21 mouse cellular contexts compared by ENCODE assay signal in genomic region chrX:16954767-16955166, GRCm38 (mm10). TPM values are rescaled to one million over a fixed set of nuclear protein-coding genes. Genes with fewer than 3 reads are reported as not detected.
DNase-seq lines count a peak whose midpoint lies in the region; ATAC-seq lines count a peak whose summit lies in the region.
"Had no signal": no experiment of that assay in that cellular context is flagged by ENCODE, and none has a peak within 500 bp of the region (broad histone marks: within the 10 kb centered on the region; RNA-seq: fewer than 3 reads in every experiment).

No protein-coding gene starts in this region.

- peak; percentile 10 for DNase-seq in adrenal gland, adult 2 months
- DNase-seq in adrenal gland, postnatal 25 days = no peak
- DNase-seq in lung, postnatal 36 days = peak; percentile 14
- DNase-seq in lung, postnatal 25 days (ENCODE audit: low spot score) = no peak
- no peak for DNase-seq in heart, postnatal 10 days
- no peak for DNase-seq in urinary bladder, adult 2 months (ENCODE audit: low spot score)
- DNase-seq: B cell, adult 2 months; cerebellum, adult 9-10 months; heart, adult 18-20 months; heart, postnatal 14 days; kidney, adult 18-20 months; kidney, postnatal 4 days; liver, postnatal 0 days; lung, postnatal 14 days; right cerebral cortex, postnatal 25 days; spleen, adult 18-20 months; thymus, postnatal 36 days had no signal

- intact Hi-C loops in heart, postnatal 10 days (cut with DNase I) = no loop called here

- ATAC-seq in hematopoietic stem cell, adult 5-6 weeks (replicated peaks in 1 of 2; ENCODE audit: insufficient read depth in 1 of 2, low FRiP score in 2 of 2, low TSS enrichment in 1 of 2, low read depth in 1 of 2, poor library complexity in 2 of 2, severe bottlenecking in 2 of 2) = peak; percentile 56; a peak in 3 of 4 replicates
- ATAC-seq: liver, postnatal 0 days; midbrain, embryonic 15.5 days had no signal

RNA-seq across cellular contexts. Expression of gene Ndp, which starts 43.2 kb away (rescaled TPM):
- total RNA-seq in adrenal gland, adult 2 months (2021) = not detected
- polyA plus RNA-seq in adrenal gland, adult 2 months (2012; rRNA removed) = 0.28 TPM in 1 of 2 replicates, not detected in the other
- total RNA-seq in adrenal gland, postnatal 25 days (2021) = not detected in 2 replicates
- not detected in 2 replicates for total RNA-seq in hematopoietic stem cell, adult 5-6 weeks (2017)
- under 1 TPM in 1 of 2 experiments, not detected in 1; 0.42 TPM for total RNA-seq in heart, postnatal 10 days (2021)
- polyA plus RNA-seq in urinary bladder, adult 2 months (2012; rRNA removed) = 1.4 and 1.9 TPM in 2 replicates
- total RNA-seq: gastrocnemius, adult 8-10 months; heart, adult 18-20 months; MEL had no signal
- polyA plus RNA-seq: liver, postnatal 0 days had no signal

Comparison
In these comparisons a context has a peak if more than half of its experiments do, and no peak if none do; other contexts are left out.
1. DNase-seq: peak in adrenal gland, adult 2 months (single experiment) and lung, postnatal 36 days (single experiment); none in adrenal gland, postnatal 25 days (single experiment), lung, postnatal 25 days (single experiment), heart, postnatal 10 days (0 of 2) and urinary bladder, adult 2 months (single experiment).